Mouse (Mus musculus) heart, embryonic 16.5 days (tissue): ENCODE data around the gene Megf8. TPM values are rescaled to one million over a fixed set of nuclear protein-coding genes. Genes with fewer than 3 reads are reported as not detected.

ENCODE experiments used
- ATAC-seq: fragments of 200-750 bp; cut with Nextera tagmentation; replicated peaks from 2 replicates; pipeline ENCODE4 v1.8.0; 2017; ENCODE audit warnings: moderate number of reproducible peaks; ENCODE audit not compliant: insufficient read depth, low FRiP score; ENCODE audit errors: extremely low read depth
- H3K27ac ChIP-seq: fragments of 300-500 bp; sonication (generic); 2 replicates; pipeline ENCODE4 v1.5.1; 2014; ENCODE audit warnings: mild to moderate bottlenecking, low read length, control low read depth, moderate library complexity
- H3K27me3 ChIP-seq: fragments of 300-500 bp; sonication (generic); 2 replicates; pipeline ENCODE4 v1.6.1; 2014; ENCODE audit warnings: low read length, mixed read lengths; ENCODE audit not compliant: control insufficient read depth, insufficient read depth
- H3K36me3 ChIP-seq: fragments of 300-500 bp; sonication (generic); 2 replicates; pipeline ENCODE4 v1.6.1; 2014; ENCODE audit not compliant: control insufficient read depth, insufficient read depth
- H3K4me1 ChIP-seq: fragments of 300-500 bp; sonication (generic); 2 replicates; pipeline ENCODE4 v1.6.1; 2014; ENCODE audit warnings: low read length, mixed read lengths; ENCODE audit not compliant: control insufficient read depth, insufficient read depth
- H3K4me2 ChIP-seq: fragments of 300-500 bp; sonication (generic); 2 replicates; pipeline ENCODE4 v1.6.1; 2014; ENCODE audit warnings: low read depth, mild to moderate bottlenecking, control low read depth, low read length
- H3K4me3 ChIP-seq: fragments of 300-500 bp; sonication (generic); 2 replicates; pipeline ENCODE4 v1.5.1; 2014; ENCODE audit warnings: mild to moderate bottlenecking, control low read depth, low read length
- H3K9ac ChIP-seq: fragments of 300-500 bp; sonication (generic); 2 replicates; pipeline ENCODE4 v1.6.1; 2014; ENCODE audit warnings: low read length, control low read depth
- H3K9me3 ChIP-seq: fragments of 300-500 bp; sonication (generic); replicated peaks from 2 replicates; pipeline ENCODE4 v1.6.1; 2016; ENCODE audit warnings: low read length; ENCODE audit not compliant: control insufficient read depth
- WGBS: fragments of 180-500 bp; shearing (Covaris S2); extraction: QIAGEN DNeasy Blood & Tissue Kit; methylation state at CpG from one replicate; pipeline ENCODE4 v1.1.7; 2014; 5-methylcytosine and 5-hydroxymethylcytosine counted together
- polyA plus RNA-seq: library from polyadenylated mRNA; unstranded; fragments of >200 nt; fragmentation: Nextera tagmentation; extraction: Ambion mirVana; gene quantifications from 2 replicates; pipeline ENCODE4 v1.2.1, GENCODE M21; 2015

Megf8 gene
- polyA plus RNA-seq, 1 experiment from 2014 or later, result 7.4 TPM

GRCm38 (mm10) chr7:25410969-25411615, 94.1 kb downstream of the Megf8 start:
- ATAC-seq, result no peak
- H3K9me3 ChIP-seq, result no peaks in the 10 kb centered on the region
- 59% methylated on average over 1 of the region's 1 CpGs for WGBS

DNA sequence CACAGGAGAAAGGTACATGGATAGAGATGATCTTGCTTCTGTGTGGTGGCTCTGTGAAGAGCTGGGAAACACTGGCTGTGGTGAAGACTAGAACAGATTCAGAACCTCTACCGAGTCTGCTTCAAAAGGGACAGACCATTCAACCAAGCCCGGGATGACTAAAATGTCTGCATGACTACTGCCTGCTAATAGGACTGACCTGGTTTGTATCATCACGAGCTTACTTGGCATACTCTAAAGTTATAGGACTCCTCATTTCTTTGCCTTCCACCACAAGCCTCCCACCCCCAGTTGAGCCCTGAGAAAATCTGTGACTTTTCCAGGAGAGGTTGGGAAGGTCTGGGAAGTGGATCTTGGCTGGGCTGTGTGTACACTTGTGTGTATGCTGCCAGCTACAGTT, 94.9 kb downstream of the Megf8 start:
- 78% methylated on average over 3 of the region's 3 CpGs for WGBS
- H3K27ac ChIP-seq, result no peak overlapping the region
- ATAC-seq, result no peak

More at GRCm38 (mm10) chr7:25410969-25411615, 94.1 kb downstream of the Megf8 start:
- no peak overlapping the region for H3K4me2 ChIP-seq
- H3K36me3 ChIP-seq, result no peaks in the 10 kb centered on the region
- H3K4me1 ChIP-seq, result no peaks in the 10 kb centered on the region
- H3K27ac ChIP-seq, result no peak overlapping the region
- no peak overlapping the region for H3K9ac ChIP-seq
- H3K27me3 ChIP-seq, result no peaks in the 10 kb centered on the region
- no peak overlapping the region for H3K4me3 ChIP-seq

GRCm38 (mm10) chr7:25412833-25413441, 96.0 kb downstream of the Megf8 start, which contains the start of gene Cxcl17:
Gene Cxcl17, minus strand, starts transcription at chr7:25412886.
- no peak within 1 kb of the TSS for H3K9ac ChIP-seq
- 32% methylated on average over 7 of the region's 7 CpGs for WGBS
- H3K4me2 ChIP-seq, result no peak within 1 kb of the TSS
- no peak within 1 kb of the TSS for H3K27ac ChIP-seq
- no peaks in the 10 kb centered on the region for H3K27me3 ChIP-seq
- no peaks in the 10 kb centered on the region for H3K4me1 ChIP-seq
- no peaks in the 10 kb centered on the region for H3K9me3 ChIP-seq
- ATAC-seq, result no peak
- no peak within 1 kb of the TSS for H3K4me3 ChIP-seq
- no peaks in the 10 kb centered on the region for H3K36me3 ChIP-seq

More for the DNA sequence above, 94.9 kb downstream of the Megf8 start:
- no peak overlapping the region for H3K9ac ChIP-seq
- H3K27me3 ChIP-seq, result no peaks in the 10 kb centered on the region
- no peak overlapping the region for H3K4me3 ChIP-seq
- H3K4me1 ChIP-seq, result no peaks in the 10 kb centered on the region
- no peaks in the 10 kb centered on the region for H3K36me3 ChIP-seq
- H3K9me3 ChIP-seq, result no peaks in the 10 kb centered on the region
- no peak overlapping the region for H3K4me2 ChIP-seq

Other genes with a start within 250 kb of the Megf8 start
- gene Grik5, start 244.8 kb upstream of the Megf8 start, polyA plus RNA-seq, result 2.3 and 3.0 TPM in 2 replicates
- gene Zfp574, start 244.6 kb upstream of the Megf8 start, polyA plus RNA-seq, result 19.6 and 19.7 TPM in 2 replicates
- gene Pou2f2, start 137.4 kb upstream of the Megf8 start, polyA plus RNA-seq, result 0.42 and 0.58 TPM in 2 replicates
- gene Dedd2, start 96.5 kb upstream of the Megf8 start, polyA plus RNA-seq, result 8.3 and 8.6 TPM in 2 replicates
- 2.2 and 2.3 TPM in 2 replicates for gene Zfp526, start 95.7 kb upstream of the Megf8 start, polyA plus RNA-seq
- gene Gsk3a, start 79.3 kb upstream of the Megf8 start, polyA plus RNA-seq, result 6.7 and 6.8 TPM in 2 replicates
- gene Erf, start 66.4 kb upstream of the Megf8 start, polyA plus RNA-seq, result 8.5 and 11.2 TPM in 2 replicates
- gene Cic, start 49.5 kb upstream of the Megf8 start, polyA plus RNA-seq, result 22.7 and 24.7 TPM in 2 replicates
- gene Pafah1b3, start 19.2 kb upstream of the Megf8 start, polyA plus RNA-seq, result 111 and 121 TPM in 2 replicates
- not detected in 2 replicates for gene Prr19, start 15.8 kb upstream of the Megf8 start, polyA plus RNA-seq
- 0.08 and 0.20 TPM in 2 replicates for gene Tmem145, start 11.1 kb upstream of the Megf8 start, polyA plus RNA-seq
- 0.74 and 0.87 TPM in 2 replicates for gene Cnfn, start 52.6 kb downstream of the Megf8 start, polyA plus RNA-seq
- gene Lipe, start 81.5 kb downstream of the Megf8 start, polyA plus RNA-seq, result 8.3 and 8.6 TPM in 2 replicates
- gene Cxcl17, start 95.7 kb downstream of the Megf8 start, polyA plus RNA-seq, result 0.38 and 0.41 TPM in 2 replicates
- gene Ceacam1, start 160.4 kb downstream of the Megf8 start, polyA plus RNA-seq, result 3.8 and 4.8 TPM in 2 replicates
- gene Ceacam2, start 222.7 kb downstream of the Megf8 start, polyA plus RNA-seq, result not detected in 2 replicates